Mouse (Mus musculus) stomach, embryonic 14.5 days (tissue): ENCODE measurements around the gene Vmn1r24. TPM values are rescaled to one million over a fixed set of nuclear protein-coding genes. Genes with fewer than 3 reads are reported as not detected.
"Not testable (repeated sequence)": the region's sequence is repeated elsewhere in the genome, so short reads cannot be mapped to it uniquely, and the experiment has no call there.

Experiments
- ATAC-seq: fragments of 200-750 bp; cut with Nextera tagmentation; 2 replicates; pipeline ENCODE4 v1.8.0; 2017; ENCODE audit warnings: low read depth, moderate TSS enrichment; ENCODE audit not compliant: insufficient number of reproducible peaks, insufficient read depth, low FRiP score
- H3K27ac ChIP-seq: fragments of 300-500 bp; sonication (generic); 2 replicates; pipeline ENCODE4 v1.5.1; 2014; ENCODE audit warnings: mild to moderate bottlenecking, low read length, moderate library complexity, mixed read lengths
- H3K27me3 ChIP-seq: fragments of 300-500 bp; sonication (generic); 2 replicates; pipeline ENCODE4 v1.6.1; 2014; ENCODE audit warnings: low read length, control low read depth, mixed read lengths; ENCODE audit not compliant: control insufficient read depth, insufficient read depth
- H3K36me3 ChIP-seq: fragments of 300-500 bp; sonication (generic); 2 replicates; pipeline ENCODE4 v1.6.1; 2014; ENCODE audit warnings: mild to moderate bottlenecking, control low read depth, low read length, moderate library complexity, mixed read lengths; ENCODE audit not compliant: control insufficient read depth, insufficient read depth
- H3K4me1 ChIP-seq: fragments of 300-500 bp; sonication (generic); 2 replicates; pipeline ENCODE4 v1.6.1; 2014; ENCODE audit warnings: low read length, control low read depth, mixed read lengths; ENCODE audit not compliant: control insufficient read depth, insufficient read depth
- H3K4me2 ChIP-seq: fragments of 300-500 bp; sonication (generic); replicated peaks from 2 replicates; pipeline ENCODE4 v1.6.1; 2014; ENCODE audit warnings: low read depth, low read length, control low read depth
- H3K4me3 ChIP-seq: fragments of 300-500 bp; sonication (generic); 2 replicates; pipeline ENCODE4 v1.5.1; 2014; ENCODE audit warnings: low read depth, low read length, control low read depth
- H3K9ac ChIP-seq: fragments of 300-500 bp; sonication (generic); replicated peaks from 2 replicates; pipeline ENCODE4 v1.6.1; 2014; ENCODE audit warnings: low read depth, mild to moderate bottlenecking, control low read depth, low read length, moderate library complexity, mixed read lengths
- H3K9me3 ChIP-seq: fragments of 300-500 bp; sonication (generic); 2 replicates; pipeline ENCODE4 v1.6.1; 2016; ENCODE audit warnings: low read depth, low read length, control low read depth; ENCODE audit not compliant: control insufficient read depth
- WGBS: fragments of 180-500 bp; shearing (Covaris S2); extraction: QIAGEN DNeasy Blood & Tissue Kit; methylation state at CpG from one replicate; pipeline ENCODE4 v1.1.7; 2014; 5-methylcytosine and 5-hydroxymethylcytosine counted together
- polyA plus RNA-seq: library from polyadenylated mRNA; unstranded; fragments of >200 nt; fragmentation: Nextera tagmentation; extraction: Ambion mirVana; gene quantifications from 2 replicates; pipeline ENCODE4 v1.2.1, GENCODE M21; 2014

Vmn1r24 gene
- not detected in 2 replicates for polyA plus RNA-seq

GRCm38 (mm10) chr6:57961403-57961802, at the start of gene Vmn1r24:
TSS of gene Vmn1r24 (minus strand) at chr6:57961503.
- H3K4me1 ChIP-seq, H3K27ac ChIP-seq, ATAC-seq, H3K4me2 ChIP-seq, H3K9me3 ChIP-seq, H3K4me3 ChIP-seq, H3K36me3 ChIP-seq, H3K9ac ChIP-seq, H3K27me3 ChIP-seq: not testable (repeated sequence)
- WGBS: 77% methylated on average over 1 of the region's 1 CpGs

GRCm38 (mm10) chr6:57980710-57981109, 19.4 kb upstream of the Vmn1r24 start, which contains the start of gene Vmn1r25:
TSS of gene Vmn1r25 (minus strand) at chr6:57980810.
- H3K27ac ChIP-seq: no peak within 1 kb of the TSS
- no peaks in the 10 kb centered on the region for H3K36me3 ChIP-seq
- 61% methylated on average over 3 of the region's 3 CpGs for WGBS
- no peak within 1 kb of the TSS for H3K4me3 ChIP-seq
- H3K27me3 ChIP-seq: no peaks in the 10 kb centered on the region
- ATAC-seq: no peak
- no peaks in the 10 kb centered on the region for H3K4me1 ChIP-seq
- H3K9ac ChIP-seq: no peak within 1 kb of the TSS
- no peak within 1 kb of the TSS for H3K4me2 ChIP-seq
- no peaks in the 10 kb centered on the region for H3K9me3 ChIP-seq

- H3K9me3 ChIP-seq: no peaks in the 10 kb centered on the region
- H3K4me1 ChIP-seq: no peaks in the 10 kb centered on the region
- H3K4me3 ChIP-seq: no peak within 1 kb of the TSS
- 88% methylated on average over 1 of the region's 1 CpGs for WGBS
- H3K27ac ChIP-seq: no peak within 1 kb of the TSS
- no peaks in the 10 kb centered on the region for H3K36me3 ChIP-seq
- ATAC-seq: no peak
- no peak within 1 kb of the TSS for H3K4me2 ChIP-seq
- H3K9ac ChIP-seq: no peak within 1 kb of the TSS
- no peaks in the 10 kb centered on the region for H3K27me3 ChIP-seq
These were observed 34.6 kb downstream of the Vmn1r24 start, which contains the start of gene Vmn1r23 for GRCm38 (mm10) chr6:57926738-57927137. TSS of gene Vmn1r23 (minus strand) at chr6:57926838.

- ATAC-seq: no peak
- no peaks in the 10 kb centered on the region for H3K9me3 ChIP-seq
- no peak within 1 kb of the TSS for H3K4me2 ChIP-seq
- H3K9ac ChIP-seq: no peak within 1 kb of the TSS
- WGBS: 76% methylated on average over 1 of the region's 1 CpGs
- no peaks in the 10 kb centered on the region for H3K4me1 ChIP-seq
- H3K27me3 ChIP-seq: no peaks in the 10 kb centered on the region
- H3K36me3 ChIP-seq: no peaks in the 10 kb centered on the region
- no peak within 1 kb of the TSS for H3K4me3 ChIP-seq
- H3K27ac ChIP-seq: no peak within 1 kb of the TSS
These were observed 53.4 kb downstream of the Vmn1r24 start, which contains the start of gene Vmn1r22 for GRCm38 (mm10) chr6:57907928-57908327. TSS of gene Vmn1r22 (minus strand) at chr6:57908028.

Other genes starting within 250 kb of the Vmn1r24 start
- gene Vopp1, start 136.3 kb downstream of the Vmn1r24 start, polyA plus RNA-seq: 24.4 and 26.7 TPM in 2 replicates
- 0.14 TPM in 1 of 2 replicates, not detected in the other for gene Vmn1r21, start 111.2 kb downstream of the Vmn1r24 start, polyA plus RNA-seq
- gene Vmn1r22, start 53.5 kb downstream of the Vmn1r24 start, polyA plus RNA-seq: not detected in 2 replicates
- not detected in 2 replicates for gene Vmn1r23, start 34.7 kb downstream of the Vmn1r24 start, polyA plus RNA-seq
- not detected in 2 replicates for gene Vmn1r25, start 19.3 kb upstream of the Vmn1r24 start, polyA plus RNA-seq
- gene Vmn1r26, start 53.7 kb upstream of the Vmn1r24 start, polyA plus RNA-seq: not detected in 2 replicates